Mouse (Mus musculus): ENCODE results near the gene Ppp1r27. TPM values are rescaled to one million over a fixed set of nuclear protein-coding genes. Genes with fewer than 3 reads are reported as not detected.
"Not testable (repeated sequence)": the region's sequence is repeated elsewhere in the genome, so short reads cannot be mapped to it uniquely, and the experiment has no call there.

Ppp1r27 gene
- polyA plus RNA-seq, 1 experiment from 2014 or later: not detected

GRCm38 (mm10) chr11:120568324-120568723 lies 17.4 kb upstream of the Ppp1r27 start:
- H3K4me2 ChIP-seq (ENCODE audit: low read depth, low read length): peak overlapping the region; percentile 10; the same call in 1 of the 2 replicates
- H3K4me1 ChIP-seq (ENCODE audit: control insufficient read depth, insufficient read depth, low read length): peaks cover 18% of the 10 kb centered on the region; the same call in 1 of the 2 replicates
- no peak overlapping the region for H3K27ac ChIP-seq (ENCODE audit: low read length)
- H3K9ac ChIP-seq (ENCODE audit: low read depth, low read length): no peak overlapping the region
- ATAC-seq: no peak
- WGBS: 91% methylated on average over 6 of the region's 6 CpGs
- H3K36me3 ChIP-seq (ENCODE audit: control insufficient read depth, insufficient read depth, low read length): peaks cover 25% of the 10 kb centered on the region
- H3K27me3 ChIP-seq (replicated peaks; ENCODE audit: control insufficient read depth, insufficient read depth, low read length): no peaks in the 10 kb centered on the region
- H3K9me3 ChIP-seq (ENCODE audit: control insufficient read depth, low read length): no peaks in the 10 kb centered on the region
- H3K4me3 ChIP-seq (ENCODE audit: low read length): no peak overlapping the region

GRCm38 (mm10) chr11:120565114-120565513 lies 14.2 kb upstream of the Ppp1r27 start:
- 0 out of 2 replicates have a peak, but pooled peaks cover 4% of the 10 kb centered on the region for H3K4me1 ChIP-seq (ENCODE audit: control insufficient read depth, insufficient read depth, low read length)
- peaks cover 41% of the 10 kb centered on the region for H3K36me3 ChIP-seq (ENCODE audit: control insufficient read depth, insufficient read depth, low read length)
- WGBS: 81% methylated on average over 9 of the region's 9 CpGs
- H3K4me3 ChIP-seq (ENCODE audit: low read length): no peak overlapping the region
- no peak overlapping the region for H3K27ac ChIP-seq (ENCODE audit: low read length)
- no peak for ATAC-seq
- no peak overlapping the region for H3K4me2 ChIP-seq (ENCODE audit: low read depth, low read length)
- H3K27me3 ChIP-seq (replicated peaks; ENCODE audit: control insufficient read depth, insufficient read depth, low read length): no peaks in the 10 kb centered on the region
- no peaks in the 10 kb centered on the region for H3K9me3 ChIP-seq (ENCODE audit: control insufficient read depth, low read length)
- no peak overlapping the region for H3K9ac ChIP-seq (ENCODE audit: low read depth, low read length)

- no peak overlapping the region for H3K9ac ChIP-seq (ENCODE audit: low read depth, low read length)
- H3K27me3 ChIP-seq (replicated peaks; ENCODE audit: control insufficient read depth, insufficient read depth, low read length): no peaks in the 10 kb centered on the region
- peaks cover 46% of the 10 kb centered on the region for H3K36me3 ChIP-seq (ENCODE audit: control insufficient read depth, insufficient read depth, low read length)
- no peak for ATAC-seq
- H3K4me2 ChIP-seq (ENCODE audit: low read depth, low read length): no peak overlapping the region
- no peaks in the 10 kb centered on the region for H3K9me3 ChIP-seq (ENCODE audit: control insufficient read depth, low read length)
- 95% methylated on average over 13 of the region's 13 CpGs for WGBS
- no peak overlapping the region for H3K27ac ChIP-seq (ENCODE audit: low read length)
- H3K4me3 ChIP-seq (ENCODE audit: low read length): no peak overlapping the region
- H3K4me1 ChIP-seq (ENCODE audit: control insufficient read depth, insufficient read depth, low read length): 0 out of 2 replicates have a peak, but pooled peaks cover 4% of the 10 kb centered on the region
These were observed 12.0 kb upstream of the Ppp1r27 start for GRCm38 (mm10) chr11:120562949-120563348.

- no peaks in the 10 kb centered on the region for H3K27me3 ChIP-seq (replicated peaks; ENCODE audit: control insufficient read depth, insufficient read depth, low read length)
- ATAC-seq: no peak
- H3K36me3 ChIP-seq (ENCODE audit: control insufficient read depth, insufficient read depth, low read length): peaks cover 46% of the 10 kb centered on the region
- no peaks in the 10 kb centered on the region for H3K4me1 ChIP-seq (ENCODE audit: control insufficient read depth, insufficient read depth, low read length)
- no peak overlapping the region for H3K4me2 ChIP-seq (ENCODE audit: low read depth, low read length)
- no peaks in the 10 kb centered on the region for H3K9me3 ChIP-seq (ENCODE audit: control insufficient read depth, low read length)
- H3K4me3 ChIP-seq (ENCODE audit: low read length): no peak overlapping the region
- H3K27ac ChIP-seq (ENCODE audit: low read length): no peak overlapping the region
- 93% methylated on average over 13 of the region's 13 CpGs for WGBS
- no peak overlapping the region for H3K9ac ChIP-seq (ENCODE audit: low read depth, low read length)
These were observed 10.2 kb upstream of the Ppp1r27 start for GRCm38 (mm10) chr11:120560952-120561728.

- WGBS: 85% methylated on average over 6 of the region's 6 CpGs
- H3K4me1 ChIP-seq (ENCODE audit: control insufficient read depth, insufficient read depth, low read length); H3K27me3 ChIP-seq (replicated peaks; ENCODE audit: control insufficient read depth, insufficient read depth, low read length); ATAC-seq; H3K4me2 ChIP-seq (ENCODE audit: low read depth, low read length); H3K4me3 ChIP-seq (ENCODE audit: low read length); H3K9ac ChIP-seq (ENCODE audit: low read depth, low read length); H3K27ac ChIP-seq (ENCODE audit: low read length); H3K9me3 ChIP-seq (ENCODE audit: control insufficient read depth, low read length): not testable (repeated sequence)
- H3K36me3 ChIP-seq (ENCODE audit: control insufficient read depth, insufficient read depth, low read length): peaks cover 38% of the 10 kb centered on the region
These were observed 7.9 kb upstream of the Ppp1r27 start for GRCm38 (mm10) chr11:120558843-120559242.

GRCm38 (mm10) chr11:120555260-120555659 lies 4.3 kb upstream of the Ppp1r27 start:
- Histone ChIP-seq H3K27ac (ENCODE audit: low read length) (peak overlapping the region; percentile 43), H3K4me2 (ENCODE audit: low read depth, low read length) (no peak overlapping the region), H3K27me3 (replicated peaks; ENCODE audit: control insufficient read depth, insufficient read depth, low read length) (no peaks in the 10 kb centered on the region), H3K36me3 (ENCODE audit: control insufficient read depth, insufficient read depth, low read length) (peaks cover 10% of the 10 kb centered on the region), H3K9ac (ENCODE audit: low read depth, low read length) (no peak overlapping the region), H3K4me3 (ENCODE audit: low read length) (no peak overlapping the region), H3K9me3 (ENCODE audit: control insufficient read depth, low read length) (no peaks in the 10 kb centered on the region), H3K4me1 (ENCODE audit: control insufficient read depth, insufficient read depth, low read length) (peaks cover 3% of the 10 kb centered on the region)
- 66% methylated on average over 2 of the region's 2 CpGs for WGBS
- peak; percentile 56; the same call in 1 of the 2 replicates for ATAC-seq

- H3K9ac ChIP-seq (ENCODE audit: low read depth, low read length): no peak overlapping the region
- H3K4me3 ChIP-seq (ENCODE audit: low read length): no peak overlapping the region
- peaks cover 7% of the 10 kb centered on the region for H3K4me1 ChIP-seq (ENCODE audit: control insufficient read depth, insufficient read depth, low read length)
- WGBS: 71% methylated on average over 7 of the region's 7 CpGs
- no peaks in the 10 kb centered on the region for H3K27me3 ChIP-seq (replicated peaks; ENCODE audit: control insufficient read depth, insufficient read depth, low read length)
- no peak overlapping the region for H3K4me2 ChIP-seq (ENCODE audit: low read depth, low read length)
- ATAC-seq: peak; percentile 65
- H3K36me3 ChIP-seq (ENCODE audit: control insufficient read depth, insufficient read depth, low read length): peaks cover 7% of the 10 kb centered on the region; the same call in 1 of the 2 replicates
- peak overlapping the region; percentile 67 for H3K27ac ChIP-seq (ENCODE audit: low read length)
- no peaks in the 10 kb centered on the region for H3K9me3 ChIP-seq (ENCODE audit: control insufficient read depth, low read length)
These were observed 3.9 kb upstream of the Ppp1r27 start for GRCm38 (mm10) chr11:120554834-120555233.

- Histone ChIP-seq H3K9ac (ENCODE audit: low read depth, low read length) (no peak overlapping the region), H3K4me3 (ENCODE audit: low read length) (no peak overlapping the region), H3K4me2 (ENCODE audit: low read depth, low read length) (no peak overlapping the region), H3K27me3 (replicated peaks; ENCODE audit: control insufficient read depth, insufficient read depth, low read length) (no peaks in the 10 kb centered on the region), H3K27ac (ENCODE audit: low read length) (no peak overlapping the region), H3K36me3 (ENCODE audit: control insufficient read depth, insufficient read depth, low read length) (no peaks in the 10 kb centered on the region), H3K4me1 (ENCODE audit: control insufficient read depth, insufficient read depth, low read length) (peaks cover 18% of the 10 kb centered on the region), H3K9me3 (ENCODE audit: control insufficient read depth, low read length) (no peaks in the 10 kb centered on the region)
- WGBS: 75% methylated on average over 5 of the region's 5 CpGs
- ATAC-seq: no peak
These were observed 1.8 kb upstream of the Ppp1r27 start for GRCm38 (mm10) chr11:120552736-120553135.

- Histone ChIP-seq H3K27me3 (replicated peaks; ENCODE audit: control insufficient read depth, insufficient read depth, low read length) (no peaks in the 10 kb centered on the region), H3K9ac (ENCODE audit: low read depth, low read length) (peak overlapping the region; percentile 98), H3K4me1 (ENCODE audit: control insufficient read depth, insufficient read depth, low read length) (peaks cover 29% of the 10 kb centered on the region), H3K9me3 (ENCODE audit: control insufficient read depth, low read length) (no peaks in the 10 kb centered on the region), H3K4me3 (ENCODE audit: low read length) (peak overlapping the region; percentile 86), H3K36me3 (ENCODE audit: control insufficient read depth, insufficient read depth, low read length) (no peaks in the 10 kb centered on the region), H3K4me2 (ENCODE audit: low read depth, low read length) (peak overlapping the region; percentile 91), H3K27ac (ENCODE audit: low read length) (peak overlapping the region; percentile 98)
- WGBS: 64% methylated on average over 11 of the region's 11 CpGs
- peak; percentile 14; the same call in 1 of the 2 replicates for ATAC-seq
These were observed 734 bp downstream of the Ppp1r27 start for GRCm38 (mm10) chr11:120549986-120550809.
